Mouse (Mus musculus): ENCODE data around the gene Gm19410.

Gm19410 gene

GRCm38 (mm10) chr8:35765499-35766193 is at the start of gene Gm19410:
Gm19410 (plus strand) TSS chr8:35765790.
- no peak for DNase-seq (ENCODE audit: low read depth, low spot score)

- DNase-seq (ENCODE audit: low read depth, low spot score): no peak
Measured at GRCm38 (mm10) chr8:35730776-35731175, 34.8 kb upstream of the Gm19410 start.

- DNase-seq (ENCODE audit: low read depth, low spot score): no peak
Measured at GRCm38 (mm10) chr8:35735438-35735837, 30.2 kb upstream of the Gm19410 start.

GRCm38 (mm10) chr8:35756202-35756601 is 9.4 kb upstream of the Gm19410 start:
- no peak for DNase-seq (ENCODE audit: low read depth, low spot score)

- DNase-seq (ENCODE audit: low read depth, low spot score): no peak
Measured at GRCm38 (mm10) chr8:35765020-35765419, 570 bp upstream of the Gm19410 start.

GRCm38 (mm10) chr8:35773508-35773907 is 7.9 kb downstream of the Gm19410 start:
- DNase-seq (ENCODE audit: low read depth, low spot score): no peak

Measured in WW6 (cell line).